ENCODE assay signal across 31 mouse cellular contexts in genomic region chr6:30228353-30228752, GRCm38 (mm10).
DNase-seq lines count a peak whose midpoint lies in the region; ATAC-seq and TF ChIP-seq lines count a peak whose summit lies in the region.
"Had no signal": no experiment of that assay in that cellular context is flagged by ENCODE, and none has a peak within 500 bp of the region (broad histone marks: within the 10 kb centered on the region; RNA-seq: fewer than 3 reads in every experiment).

No protein-coding gene starts in this region.

- peaks cover 9% of the 10 kb centered on the region; the same call in 1 of the 2 replicates for H3K36me3 ChIP-seq in liver, postnatal 0 days (replicated peaks; ENCODE audit: insufficient read depth, low read length)
- peaks cover 16% of the 10 kb centered on the region for H3K36me3 ChIP-seq in liver, embryonic 12.5 days

- H3K4me1 ChIP-seq in liver, postnatal 0 days (ENCODE audit: insufficient read depth): peaks cover 3% of the 10 kb centered on the region; the same call in 1 of the 2 replicates
- peaks cover 16% of the 10 kb centered on the region for H3K4me1 ChIP-seq in liver, embryonic 12.5 days
- H3K4me1 ChIP-seq: embryonic facial prominence, embryonic 12.5 days; hindbrain, embryonic 13.5 days had no signal

- H3K27me3 ChIP-seq in liver, postnatal 0 days (ENCODE audit: insufficient read depth, low read length): no peaks in the 10 kb centered on the region
- no peaks in the 10 kb centered on the region for H3K27me3 ChIP-seq in liver, embryonic 12.5 days (replicated peaks)
- H3K27me3 ChIP-seq: CH12.LX; embryonic facial prominence, embryonic 12.5 days; heart, embryonic 15.5 days; hindbrain, embryonic 13.5 days; limb, embryonic 13.5 days; liver, embryonic 15.5 days; Patski had no signal

- WGBS in liver, postnatal 0 days (ENCODE audit: insufficient replicate concordance): 85% methylated on average over 5 of the region's 5 CpGs
- 72% methylated on average over 5 of the region's 5 CpGs for WGBS in liver, embryonic 12.5 days (ENCODE audit: insufficient replicate concordance)

- TF ChIP-seq EP300 in liver, postnatal 0 days (IDR thresholded peaks at IDR 0.05; ENCODE audit: low read depth): no peak

- H3K9ac ChIP-seq in liver, postnatal 0 days (replicated peaks): no peak overlapping the region
- H3K9ac ChIP-seq in liver, embryonic 12.5 days: no peak overlapping the region
- H3K9ac ChIP-seq: embryonic facial prominence, embryonic 12.5 days; forebrain, postnatal 0 days; heart, embryonic 15.5 days; hindbrain, embryonic 13.5 days; limb, embryonic 13.5 days; liver, embryonic 15.5 days had no signal

- intact Hi-C loops in gastrocnemius, adult 2 months (cut with DNase I): no loop called here
- intact Hi-C loops in heart, postnatal 36 days (cut with DNase I): loop anchor here (5.0 kb wide), 1 partner anchor 49 kb away; no protein-coding TSS in a partner anchor

- H3K4me2 ChIP-seq in liver, postnatal 0 days (ENCODE audit: low read depth, low read length): no peak overlapping the region
- no peak overlapping the region for H3K4me2 ChIP-seq in liver, embryonic 12.5 days
- H3K4me2 ChIP-seq: embryonic facial prominence, embryonic 12.5 days; heart, embryonic 15.5 days; hindbrain, embryonic 13.5 days; limb, embryonic 13.5 days; liver, embryonic 15.5 days had no signal

- TF ChIP-seq CTCF in gastrocnemius, adult 2 months (IDR thresholded peaks at IDR 0.05): no peak
- no peak for TF ChIP-seq CTCF in liver, postnatal 0 days (IDR thresholded peaks at IDR 0.05; ENCODE audit: low read depth)

- no peak for DNase-seq in gastrocnemius, adult 2 months
- DNase-seq in gastrocnemius, adult 18-20 months (ENCODE audit: low spot score): no peak
- DNase-seq in liver, postnatal 0 days: no peak
- DNase-seq in ZHBTc4 (ENCODE audit: low read depth, low spot score): peak; percentile 83
- no peak for DNase-seq in spleen, postnatal 36 days (ENCODE audit: low spot score in 2 of 2)
- DNase-seq in heart, postnatal 36 days: no peak
- DNase-seq: adrenal gland, adult 2 months; cerebellum, adult 8-10 months; cerebellum, postnatal 25 days; embryo, embryonic 11 days; forebrain, postnatal 0 days; gastrocnemius, postnatal 14 days; heart, postnatal 4 days; kidney, adult 11 months; kidney, postnatal 25 days; lung, postnatal 4 days; midbrain, embryonic 14.5 days; right cerebral cortex, postnatal 14 days; thymus, adult 18-20 months had no signal

- no peaks in the 10 kb centered on the region for H3K9me3 ChIP-seq in liver, postnatal 0 days (ENCODE audit: low read length)
- H3K9me3 ChIP-seq in liver, embryonic 12.5 days (replicated peaks): no peaks in the 10 kb centered on the region
- H3K9me3 ChIP-seq: embryonic facial prominence, embryonic 12.5 days; heart, embryonic 10.5 days; heart, embryonic 15.5 days; hindbrain, embryonic 13.5 days; limb, embryonic 13.5 days; liver, embryonic 15.5 days had no signal

- H3K4me3 ChIP-seq in gastrocnemius, adult 2 months: no peak overlapping the region
- no peak overlapping the region for H3K4me3 ChIP-seq in liver, postnatal 0 days (ENCODE audit: low read depth, low read length)
- H3K4me3 ChIP-seq in liver, embryonic 12.5 days: no peak overlapping the region
- H3K4me3 ChIP-seq: embryonic facial prominence, embryonic 12.5 days; heart, embryonic 10.5 days; heart, embryonic 15.5 days; hindbrain, embryonic 13.5 days; layer of hippocampus, adult 2 months; limb, embryonic 13.5 days; liver, embryonic 15.5 days had no signal

- H3K27ac ChIP-seq in gastrocnemius, adult 2 months: peak overlapping the region; percentile 90; the same call in 1 of the 2 replicates
- no peak overlapping the region for H3K27ac ChIP-seq in liver, postnatal 0 days (ENCODE audit: low read depth)
- H3K27ac ChIP-seq in liver, embryonic 12.5 days: no peak overlapping the region
- H3K27ac ChIP-seq: embryonic facial prominence, embryonic 12.5 days; heart, embryonic 10.5 days; heart, embryonic 15.5 days; hindbrain, embryonic 13.5 days; layer of hippocampus, adult 2 months; limb, embryonic 13.5 days; liver, embryonic 15.5 days had no signal

- 0 out of 2 replicates have a peak, but pooled peaks have one; percentile 26 for ATAC-seq in liver, postnatal 0 days
- ATAC-seq in liver, embryonic 12.5 days: no peak
- ATAC-seq in megakaryocyte-erythroid progenitor cell, adult 5-6 weeks (replicated peaks; ENCODE audit: low FRiP score, low TSS enrichment, poor library complexity, severe bottlenecking): peak; percentile 71
- ATAC-seq: activated CD4-positive, CD25-positive, alpha-beta regulatory T cell, adult 4 months; forebrain, postnatal 0 days; Patski had no signal
